Mouse (Mus musculus): ENCODE measurements around the gene Elmo3.

DNA sequence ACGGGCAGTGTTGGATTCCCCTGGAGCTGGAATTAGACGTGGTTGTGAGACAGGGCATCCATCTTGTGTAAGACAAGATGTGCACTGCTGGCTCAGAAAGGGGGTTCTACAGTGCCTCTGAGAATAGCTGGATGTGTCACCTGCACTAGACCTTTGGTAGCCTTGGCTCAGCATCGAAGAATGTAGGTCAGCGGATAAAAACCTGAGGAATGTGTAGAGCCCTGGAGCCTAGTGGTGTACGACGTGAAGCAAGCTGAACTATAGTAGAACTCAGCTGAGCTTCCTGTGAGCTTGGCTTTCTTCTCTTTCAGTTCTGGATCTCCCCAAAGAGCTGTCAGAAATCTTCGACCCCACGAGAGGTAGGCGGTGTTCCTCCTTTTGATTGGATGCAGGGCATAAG, 1.5 kb upstream of the Elmo3 start:
- no peak for TF ChIP-seq CTCF (IDR thresholded peaks at IDR 0.05)
- TF ChIP-seq EP300 (IDR thresholded peaks at IDR 0.05), result peak; percentile 38; the same call in 1 of the 2 replicates
